Mouse (Mus musculus) limb, embryonic 13.5 days (tissue): Measurements from ENCODE around the gene Chrm3. TPM values are rescaled to one million over a fixed set of nuclear protein-coding genes. Genes with fewer than 3 reads are reported as not detected.
"Not testable (repeated sequence)": the region's sequence is repeated elsewhere in the genome, so short reads cannot be mapped to it uniquely, and the experiment has no call there.

Experiments used
- ATAC-seq: fragments of 200-750 bp; cut with Nextera tagmentation; 2 replicates; pipeline ENCODE4 v1.8.0; 2017; ENCODE audit warnings: low read depth, moderate number of reproducible peaks, moderate TSS enrichment; ENCODE audit not compliant: low FRiP score
- H3K27ac ChIP-seq: fragments of 300-500 bp; sonication (generic); 2 replicates; pipeline ENCODE4 v1.5.1; 2015; ENCODE audit warnings: inconsistent platforms, mild to moderate bottlenecking, moderate library complexity
- H3K27me3 ChIP-seq: fragments of 300-500 bp; sonication (generic); 2 replicates; pipeline ENCODE4 v1.6.1; 2015; ENCODE audit warnings: mild to moderate bottlenecking, inconsistent platforms
- H3K36me3 ChIP-seq: fragments of 300-500 bp; sonication (generic); 2 replicates; pipeline ENCODE4 v1.6.1; 2015; ENCODE audit warnings: inconsistent platforms, mild to moderate bottlenecking, moderate library complexity
- H3K4me1 ChIP-seq: fragments of 300-500 bp; sonication (generic); 2 replicates; pipeline ENCODE4 v1.6.1; 2015; ENCODE audit warnings: inconsistent platforms
- H3K4me2 ChIP-seq: fragments of 300-500 bp; sonication (generic); replicated peaks from 2 replicates; pipeline ENCODE4 v1.6.1; 2015; ENCODE audit warnings: inconsistent platforms, mild to moderate bottlenecking, moderate library complexity
- H3K4me3 ChIP-seq: fragments of 300-500 bp; sonication (generic); 2 replicates; pipeline ENCODE4 v1.5.1; 2015; ENCODE audit warnings: moderate library complexity, mild to moderate bottlenecking, inconsistent platforms
- H3K9ac ChIP-seq: fragments of 300-500 bp; sonication (generic); 2 replicates; pipeline ENCODE4 v1.6.1; 2015; ENCODE audit warnings: mild to moderate bottlenecking, inconsistent platforms
- H3K9me3 ChIP-seq: fragments of 300-500 bp; sonication (generic); 2 replicates; pipeline ENCODE4 v1.6.1; 2016; ENCODE audit warnings: inconsistent platforms
- WGBS: fragments of 180-500 bp; shearing (Covaris S2); methylation state at CpG from one replicate; pipeline ENCODE4 v1.1.7; 2015; 5-methylcytosine and 5-hydroxymethylcytosine counted together
- polyA plus RNA-seq: library from polyadenylated mRNA; unstranded; fragments of >200 nt; fragmentation: Nextera tagmentation; extraction: Ambion mirVana; gene quantifications from 2 replicates; pipeline ENCODE4 v1.2.1, GENCODE M21; 2015

Chrm3 gene
- polyA plus RNA-seq: 1.6 and 1.9 TPM in 2 replicates

GRCm38 (mm10) chr13:10360777-10361176 lies at the start of gene Chrm3:
TSS of gene Chrm3 (minus strand) at chr13:10360847.
- H3K36me3 ChIP-seq: no peaks in the 10 kb centered on the region
- H3K4me2 ChIP-seq: peak within 1 kb of the TSS; percentile 92
- ATAC-seq: peak; percentile 64
- H3K9ac ChIP-seq: peak within 1 kb of the TSS; percentile 65
- no peak within 1 kb of the TSS for H3K27ac ChIP-seq
- H3K4me1 ChIP-seq: peaks cover 18% of the 10 kb centered on the region
- 3% methylated on average over 18 of the region's 18 CpGs for WGBS
- H3K4me3 ChIP-seq: peak within 1 kb of the TSS; percentile 50
- no peaks in the 10 kb centered on the region for H3K9me3 ChIP-seq
- H3K27me3 ChIP-seq: peaks cover 60% of the 10 kb centered on the region

DNA sequence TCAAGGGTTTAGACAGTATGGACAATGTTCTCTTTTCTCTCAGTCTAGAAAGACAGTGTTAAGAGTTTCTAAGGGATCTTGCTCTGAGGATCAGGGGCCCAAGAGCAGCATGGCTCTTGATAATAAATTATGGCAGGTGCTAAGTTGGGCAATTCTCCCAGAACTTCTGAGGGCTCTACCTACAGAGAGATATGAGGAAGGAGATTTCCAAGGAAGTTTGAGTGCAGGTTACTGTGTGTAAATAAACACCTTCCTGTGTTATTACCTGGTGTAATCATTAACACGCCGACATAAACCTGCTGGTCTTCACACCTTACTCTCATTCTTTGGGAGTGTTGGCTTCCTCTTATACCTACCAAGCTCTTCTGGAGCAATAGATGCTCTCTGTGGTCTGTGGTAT lies 33.7 kb upstream of the Chrm3 start:
- no peak overlapping the region for H3K4me2 ChIP-seq
- H3K36me3 ChIP-seq: no peaks in the 10 kb centered on the region
- H3K9me3 ChIP-seq: no peaks in the 10 kb centered on the region
- 74% methylated on average over 2 of the region's 2 CpGs for WGBS
- no peak overlapping the region for H3K4me3 ChIP-seq
- no peak for ATAC-seq
- no peak overlapping the region for H3K27ac ChIP-seq
- H3K27me3 ChIP-seq: no peaks in the 10 kb centered on the region
- H3K9ac ChIP-seq: no peak overlapping the region
- H3K4me1 ChIP-seq: no peaks in the 10 kb centered on the region

DNA sequence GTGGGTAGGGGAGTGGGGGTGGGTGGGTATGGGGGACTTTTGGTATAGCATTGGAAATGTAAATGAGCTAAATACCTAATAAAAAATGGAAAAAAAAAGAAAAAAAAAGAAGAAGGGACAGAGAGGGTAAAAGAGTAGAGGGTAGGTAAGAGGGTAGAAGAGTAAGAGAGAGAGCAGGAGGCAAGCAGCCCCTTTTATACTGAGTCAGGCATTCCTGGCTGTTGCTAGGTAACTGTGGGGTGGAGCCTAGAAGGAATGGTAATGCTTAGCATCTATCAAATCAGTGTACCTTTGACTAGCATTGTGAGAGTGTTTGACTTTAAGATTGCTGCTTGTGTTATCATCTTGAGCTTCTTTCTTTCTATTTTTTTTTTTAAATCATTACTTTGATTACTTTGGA lies 14.8 kb upstream of the Chrm3 start:
- H3K4me3 ChIP-seq, H3K4me1 ChIP-seq, H3K4me2 ChIP-seq, H3K9ac ChIP-seq, ATAC-seq, H3K9me3 ChIP-seq, H3K27me3 ChIP-seq, H3K27ac ChIP-seq, H3K36me3 ChIP-seq: not testable (repeated sequence)

DNA sequence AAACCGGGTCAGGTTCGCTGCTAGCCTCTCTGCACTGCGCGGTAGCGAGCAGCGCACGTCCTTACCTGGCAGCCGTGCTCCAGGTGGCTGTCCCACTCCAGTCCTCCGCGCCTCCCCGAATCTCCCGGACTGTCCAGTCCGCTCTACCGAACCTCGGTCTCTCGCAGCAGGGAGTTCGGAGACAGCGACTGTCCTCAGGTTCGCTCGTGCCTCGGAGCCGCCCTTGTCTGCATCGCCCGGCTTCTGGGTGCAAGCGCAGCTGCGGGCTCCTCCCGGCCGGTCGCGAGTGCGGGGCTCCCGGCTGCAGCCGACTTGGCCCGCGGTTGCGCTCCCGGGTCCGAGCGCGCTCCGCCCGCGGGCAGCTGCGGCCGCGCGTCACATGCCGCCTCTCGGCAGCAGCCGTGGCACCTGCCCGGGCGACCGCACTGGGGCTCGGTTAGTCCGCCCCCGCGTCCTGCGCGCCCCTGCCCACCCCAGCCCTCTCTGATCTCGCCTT lies 400 bp downstream of the Chrm3 start:
- H3K4me2 ChIP-seq: peak overlapping the region; percentile 92
- no peak overlapping the region for H3K27ac ChIP-seq
- H3K9me3 ChIP-seq: no peaks in the 10 kb centered on the region
- H3K27me3 ChIP-seq: peaks cover 60% of the 10 kb centered on the region
- WGBS: under 1% methylated on average over 57 of the region's 60 CpGs
- peak; percentile 30 for ATAC-seq
- peaks cover 18% of the 10 kb centered on the region for H3K4me1 ChIP-seq
- peak overlapping the region; percentile 65 for H3K9ac ChIP-seq
- peak overlapping the region; percentile 50 for H3K4me3 ChIP-seq
- no peaks in the 10 kb centered on the region for H3K36me3 ChIP-seq

DNA sequence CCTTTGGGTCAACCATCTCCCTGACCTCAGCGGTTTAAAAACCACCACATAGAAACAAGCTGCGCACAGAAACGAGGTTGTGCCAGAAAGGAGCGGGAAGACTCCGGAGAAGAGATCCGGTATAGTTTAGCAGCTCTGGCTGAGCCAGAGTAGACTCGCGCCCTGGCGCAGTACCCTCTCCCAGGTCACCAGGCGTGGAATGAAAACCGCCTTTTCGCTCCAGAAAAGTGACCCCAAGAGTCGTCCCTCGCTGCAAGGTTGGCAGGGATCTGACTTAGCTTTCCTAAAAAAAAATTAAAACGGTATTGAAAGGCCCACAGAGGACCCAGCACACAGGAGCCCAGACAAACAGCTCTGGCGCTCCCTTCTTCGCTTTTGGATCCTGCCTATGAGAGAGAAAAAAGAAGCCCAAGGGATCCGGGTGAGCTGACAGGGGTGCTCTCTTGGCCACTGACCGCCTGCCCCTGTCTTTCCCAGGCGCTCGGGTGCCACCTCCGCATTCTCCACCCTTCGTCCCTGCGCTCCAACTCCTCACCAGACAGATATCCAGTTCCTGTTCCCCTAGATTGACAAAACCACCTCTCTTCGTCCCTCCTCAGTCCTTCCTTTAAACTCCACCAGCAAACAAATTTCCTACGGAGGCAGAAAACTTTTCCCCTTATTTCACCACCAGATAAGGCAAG lies 990 bp downstream of the Chrm3 start:
- Histone ChIP-seq H3K36me3 (no peaks in the 10 kb centered on the region), H3K4me3 (peak overlapping the region; percentile 50), H3K27ac (no peak overlapping the region), H3K4me2 (peak overlapping the region; percentile 92), H3K9ac (peak overlapping the region; percentile 65), H3K27me3 (peaks cover 58% of the 10 kb centered on the region), H3K4me1 (peaks cover 18% of the 10 kb centered on the region), H3K9me3 (no peaks in the 10 kb centered on the region)
- ATAC-seq: 0 out of 2 replicates have a peak, but pooled peaks have one; percentile 16
- 2% methylated on average over 26 of the region's 26 CpGs for WGBS

DNA sequence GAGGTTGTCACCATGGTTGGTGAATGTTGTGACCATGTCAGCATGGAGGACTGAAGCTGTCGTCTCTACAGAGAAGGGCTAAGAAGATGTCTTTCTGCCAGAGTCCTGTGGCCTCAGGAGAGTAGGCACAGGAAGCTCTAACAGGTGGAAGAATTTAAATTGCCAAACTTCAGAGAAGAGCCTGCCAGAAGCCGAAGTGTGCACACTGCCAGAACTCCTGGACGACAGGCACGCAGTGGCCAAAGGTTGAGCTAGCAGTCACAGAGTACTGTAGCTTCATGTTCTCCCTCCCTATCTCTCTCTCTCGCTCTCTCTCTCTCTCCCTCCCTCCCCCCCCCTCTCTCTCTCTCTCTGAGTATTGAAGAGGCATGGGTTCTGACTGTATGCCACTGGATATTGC lies 4.9 kb downstream of the Chrm3 start:
- H3K9me3 ChIP-seq: no peaks in the 10 kb centered on the region
- peaks cover 35% of the 10 kb centered on the region for H3K27me3 ChIP-seq
- H3K9ac ChIP-seq: no peak overlapping the region
- H3K4me1 ChIP-seq: peaks cover 12% of the 10 kb centered on the region; the same call in 1 of the 2 replicates
- no peak overlapping the region for H3K4me3 ChIP-seq
- no peak overlapping the region for H3K4me2 ChIP-seq
- 76% methylated on average over 5 of the region's 5 CpGs for WGBS
- no peaks in the 10 kb centered on the region for H3K36me3 ChIP-seq
- H3K27ac ChIP-seq: no peak overlapping the region
- ATAC-seq: no peak

GRCm38 (mm10) chr13:10354885-10355575 lies 5.6 kb downstream of the Chrm3 start:
- Histone ChIP-seq H3K4me3 (no peak overlapping the region), H3K27me3 (peaks cover 27% of the 10 kb centered on the region), H3K36me3 (no peaks in the 10 kb centered on the region), H3K4me1 (peaks cover 4% of the 10 kb centered on the region; the same call in 1 of the 2 replicates), H3K9me3 (no peaks in the 10 kb centered on the region), H3K4me2 (no peak overlapping the region), H3K27ac (no peak overlapping the region), H3K9ac (no peak overlapping the region)
- no peak for ATAC-seq
- WGBS: 52% methylated on average over 2 of the region's 2 CpGs

DNA sequence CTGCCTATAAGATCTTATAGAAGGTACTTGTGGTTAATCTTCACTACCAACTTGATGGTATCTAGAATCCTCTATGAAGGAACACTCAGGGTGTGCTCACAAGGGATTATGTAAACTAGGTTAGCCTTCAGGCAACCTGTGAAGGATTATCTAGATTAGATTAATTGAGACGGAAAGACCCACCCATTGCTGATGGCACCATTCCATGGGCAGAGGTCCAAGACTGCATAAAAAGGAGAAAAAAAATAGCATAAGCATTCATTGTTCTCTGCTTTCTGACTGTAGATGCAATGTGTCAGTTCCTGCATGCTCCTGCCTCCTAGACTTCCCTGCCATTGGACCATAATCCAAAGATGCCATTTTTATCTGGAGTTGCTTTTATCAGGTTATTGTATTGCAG lies 8.5 kb downstream of the Chrm3 start:
- Histone ChIP-seq H3K4me2 (no peak overlapping the region), H3K27me3 (peaks cover 6% of the 10 kb centered on the region), H3K9me3 (no peaks in the 10 kb centered on the region), H3K4me1 (no peaks in the 10 kb centered on the region), H3K9ac (no peak overlapping the region), H3K27ac (no peak overlapping the region), H3K36me3 (no peaks in the 10 kb centered on the region), H3K4me3 (no peak overlapping the region)
- no peak for ATAC-seq
- whole genome bisulfite sequencing: 71% methylated on average over 1 of the region's 1 CpGs

GRCm38 (mm10) chr13:10344362-10344761 lies 16.3 kb downstream of the Chrm3 start:
- WGBS: 65% methylated on average over 5 of the region's 5 CpGs
- no peak overlapping the region for H3K4me3 ChIP-seq
- H3K9me3 ChIP-seq: no peaks in the 10 kb centered on the region

GRCm38 (mm10) chr13:10335558-10335957 lies 25.1 kb downstream of the Chrm3 start:
- H3K27me3 ChIP-seq: no peaks in the 10 kb centered on the region
- no peak for ATAC-seq
- H3K36me3 ChIP-seq: no peaks in the 10 kb centered on the region
- H3K9me3 ChIP-seq: no peaks in the 10 kb centered on the region
- no peak overlapping the region for H3K27ac ChIP-seq
- no peak overlapping the region for H3K4me2 ChIP-seq
- H3K9ac ChIP-seq: no peak overlapping the region
- H3K4me3 ChIP-seq: no peak overlapping the region
- no peaks in the 10 kb centered on the region for H3K4me1 ChIP-seq

More at GRCm38 (mm10) chr13:10344362-10344761, 16.3 kb downstream of the Chrm3 start:
- no peak for ATAC-seq
- Histone ChIP-seq H3K36me3 (no peaks in the 10 kb centered on the region), H3K4me2 (no peak overlapping the region), H3K27ac (no peak overlapping the region), H3K27me3 (0 out of 2 replicates have a peak, but pooled peaks cover 3% of the 10 kb centered on the region), H3K4me1 (no peaks in the 10 kb centered on the region), H3K9ac (no peak overlapping the region)

- 67% methylated on average over 4 of the region's 4 CpGs for WGBS
- Histone ChIP-seq H3K4me2 (no peak overlapping the region), H3K27ac (no peak overlapping the region), H3K27me3 (no peaks in the 10 kb centered on the region), H3K9ac (no peak overlapping the region), H3K4me1 (no peaks in the 10 kb centered on the region), H3K4me3 (no peak overlapping the region), H3K36me3 (no peaks in the 10 kb centered on the region), H3K9me3 (no peaks in the 10 kb centered on the region)
- ATAC-seq: no peak
Measured at GRCm38 (mm10) chr13:10332762-10333161, 27.9 kb downstream of the Chrm3 start.

- Histone ChIP-seq H3K27me3 (no peaks in the 10 kb centered on the region), H3K4me1 (no peaks in the 10 kb centered on the region), H3K4me3 (no peak overlapping the region), H3K4me2 (no peak overlapping the region), H3K9me3 (no peaks in the 10 kb centered on the region), H3K9ac (no peak overlapping the region), H3K36me3 (no peaks in the 10 kb centered on the region), H3K27ac (no peak overlapping the region)
- ATAC-seq: no peak
Measured at GRCm38 (mm10) chr13:10309811-10310210, 50.8 kb downstream of the Chrm3 start.
